Comparison of ENCODE assay signal across 8 mouse cellular contexts in the genomic region with DNA sequence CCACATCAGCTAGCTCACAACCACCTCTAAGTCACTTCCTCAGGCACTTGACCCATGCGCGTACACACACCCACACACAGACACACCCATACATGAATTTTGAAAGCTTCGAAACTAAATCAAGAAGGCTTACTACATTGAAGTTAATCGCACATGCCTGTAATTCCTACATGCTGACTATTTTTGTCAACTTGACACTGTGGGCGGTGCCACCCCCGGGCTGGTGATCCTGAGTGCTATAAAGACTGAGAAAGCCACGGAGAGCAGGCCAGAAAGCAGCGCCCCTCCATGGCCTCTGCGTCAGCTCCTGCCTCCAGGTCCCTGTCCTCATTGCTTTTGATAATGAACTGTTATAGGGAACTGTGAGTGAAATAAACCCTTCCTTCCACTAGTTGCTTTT. TPM values are rescaled to one million over a fixed set of nuclear protein-coding genes. Genes with fewer than 3 reads are reported as not detected.
DNase-seq lines count a peak whose midpoint lies in the region; ATAC-seq and TF ChIP-seq lines count a peak whose summit lies in the region.

No protein-coding gene starts in this region.

- ATAC-seq in heart, embryonic 15.5 days (replicated peaks; ENCODE audit: insufficient number of reproducible peaks, insufficient read depth, low FRiP score, low read depth), result peak; percentile 12; the same call in 1 of the 2 replicates

- intact Hi-C loops in left cerebral cortex, postnatal 36 days (cut with DNase I), result no loop called here

- H3K36me3 ChIP-seq in C2C12 (ENCODE audit: control insufficient read depth, insufficient read depth) (peaks cover 27% of the 10 kb centered on the region), ES-E14 (ENCODE audit: control insufficient read depth, insufficient read depth, low read length, poor library complexity, severe bottlenecking) (peaks cover 13% of the 10 kb centered on the region)
- peaks cover 8% of the 10 kb centered on the region; the same call in 1 of the 2 replicates for H3K36me3 ChIP-seq in heart, embryonic 15.5 days
- no peaks in the 10 kb centered on the region for H3K36me3 ChIP-seq in splenic B cell, adult 2 months (ENCODE audit: control insufficient read depth, insufficient read depth, low read length, poor library complexity, severe bottlenecking)

- H3K9me3 ChIP-seq in ES-E14 (ENCODE audit: control insufficient read depth, insufficient read depth, low read depth, low read length), result no peaks in the 10 kb centered on the region
- H3K9me3 ChIP-seq in heart, embryonic 15.5 days (replicated peaks), result no peaks in the 10 kb centered on the region

- no peak overlapping the region for H3K9ac ChIP-seq in ES-E14 (ENCODE audit: insufficient read depth, low read depth, low read length, poor library complexity, severe bottlenecking)
- H3K9ac ChIP-seq in heart, embryonic 15.5 days, result peak overlapping the region; percentile 65; the same call in 1 of the 2 replicates

- H3ac ChIP-seq in C2C12 (ENCODE audit: control insufficient read depth, insufficient read length, low read depth), result peak overlapping the region; percentile 95

- peaks cover 58% of the 10 kb centered on the region for H3K79me2 ChIP-seq in C2C12 (ENCODE audit: control insufficient read depth, insufficient read depth)

- in situ Hi-C loops in ES-E14 (cut with MboI; ENCODE audit: low sequenced_read_pairs in 2 of 2, unreplicated experiment in 2 of 2), result no loop called here

- H3K79me3 ChIP-seq in C2C12 (ENCODE audit: low read depth), result peaks cover 31% of the 10 kb centered on the region

- 14% methylated on average over 9 of the region's 9 CpGs for WGBS in heart, embryonic 15.5 days

- no peak for DNase-seq in ES-E14 (ENCODE audit: low read depth, low spot score)
- DNase-seq in embryo, embryonic 11 days, result peak; percentile 35
- peak; percentile 32 to 43 for DNase-seq in kidney, postnatal 4 days
- peak; percentile 65 to 75 for DNase-seq in lung, postnatal 4 days
- DNase-seq in splenic B cell, adult 2 months (ENCODE audit: low read depth, low spot score), result peak; percentile 42
- DNase-seq in left cerebral cortex, postnatal 36 days (ENCODE audit: low spot score in 2 of 2), result no peak

- no peak overlapping the region for H3K27ac ChIP-seq in ES-E14 (ENCODE audit: insufficient read depth, low read depth, low read length, poor library complexity, severe bottlenecking)
- peak overlapping the region; percentile 90 for H3K27ac ChIP-seq in heart, embryonic 15.5 days

- TF ChIP-seq CTCF in C2C12 (IDR thresholded peaks at IDR 0.05; ENCODE audit: control insufficient read depth, insufficient read depth, insufficient read length), result no peak

- peaks cover 4% of the 10 kb centered on the region in 2 experiments; a peak in 3 of 4 replicates for H3K4me1 ChIP-seq in ES-E14 (ENCODE audit: control insufficient read depth in 2 of 2, insufficient read depth in 2 of 2, low read length in 2 of 2, poor library complexity in 1 of 2)
- H3K4me1 ChIP-seq in heart, embryonic 15.5 days (replicated peaks), result peaks cover 30% of the 10 kb centered on the region

- H3K4me3 ChIP-seq in C2C12 (ENCODE audit: insufficient read depth, poor library complexity, severe bottlenecking) (peak overlapping the region; percentile 72), ES-E14 (ENCODE audit: insufficient read depth in 1 of 2, low read depth in 1 of 2, low read length in 2 of 2, poor library complexity in 1 of 2, severe bottlenecking in 1 of 2) (peak overlapping the region; percentile 90 to 92)
- H3K4me3 ChIP-seq in heart, embryonic 15.5 days, result peak overlapping the region; percentile 78

- no peaks in the 10 kb centered on the region for H3K27me3 ChIP-seq in C2C12 (ENCODE audit: control insufficient read depth, insufficient read depth, insufficient read length)
- no peaks in the 10 kb centered on the region for H3K27me3 ChIP-seq in heart, embryonic 15.5 days
- no peaks in the 10 kb centered on the region for H3K27me3 ChIP-seq in splenic B cell, adult 2 months (ENCODE audit: control insufficient read depth, insufficient read depth, low read length, poor library complexity, severe bottlenecking)

- H3K4me2 ChIP-seq in heart, embryonic 15.5 days, result peak overlapping the region; percentile 99

TF ChIP-seq in C2C12, 6 proteins besides CTCF, POLR2A, EP300 and RAD21:
- TF ChIP-seq USF1 (IDR thresholded peaks at IDR 0.05; ENCODE audit: low read depth) (no peak), MYOG (IDR thresholded peaks at IDR 0.05; ENCODE audit: control insufficient read depth, extremely low read depth, insufficient read length) (no peak), CEBPB (IDR thresholded peaks at IDR 0.05; ENCODE audit: low read depth) (no peak), MAX (IDR thresholded peaks at IDR 0.05) (peak; percentile 57)

TF ChIP-seq in ES-E14, 5 proteins besides CTCF, POLR2A, EP300 and RAD21:
- no peak for TF ChIP-seq ZC3H11A (IDR thresholded peaks at IDR 0.05; ENCODE audit: borderline replicate concordance, low read depth, low read length)

RNA-seq across cellular contexts. Expression of gene Psat1, which starts 23.7 kb away (rescaled TPM):
- polyA plus RNA-seq in C2C12 (2012; fragmentation: generic; extraction: Trizol), result 292 TPM
- total RNA-seq in ES-E14 (2012; rRNA removed), result 183 and 203 TPM in 2 replicates
- polyA plus RNA-seq in heart, embryonic 15.5 days (2015; fragmentation: Nextera tagmentation; extraction: Ambion mirVana), result 65.2 and 78.4 TPM in 2 replicates
- total RNA-seq in left cerebral cortex, postnatal 36 days (2021), result 100 to 1,000 TPM in 1 of 2 experiments, 10 to 100 TPM in 1; 96.4 to 119 TPM

Comparison
In these comparisons a context has a peak if more than half of its experiments do, and no peak if none do; other contexts are left out.
1. DNase-seq: peak in embryo, embryonic 11 days (single experiment), kidney, postnatal 4 days (2 of 2), lung, postnatal 4 days (2 of 2) and splenic B cell, adult 2 months (single experiment); none in ES-E14 (single experiment) and left cerebral cortex, postnatal 36 days (0 of 2).
2. Peak in every context shown above with its lines, with median percentiles within 50 percentile points of each other: H3K4me3 ChIP-seq.